15 mouse cellular contexts compared by ENCODE assay signal in the genomic region with DNA sequence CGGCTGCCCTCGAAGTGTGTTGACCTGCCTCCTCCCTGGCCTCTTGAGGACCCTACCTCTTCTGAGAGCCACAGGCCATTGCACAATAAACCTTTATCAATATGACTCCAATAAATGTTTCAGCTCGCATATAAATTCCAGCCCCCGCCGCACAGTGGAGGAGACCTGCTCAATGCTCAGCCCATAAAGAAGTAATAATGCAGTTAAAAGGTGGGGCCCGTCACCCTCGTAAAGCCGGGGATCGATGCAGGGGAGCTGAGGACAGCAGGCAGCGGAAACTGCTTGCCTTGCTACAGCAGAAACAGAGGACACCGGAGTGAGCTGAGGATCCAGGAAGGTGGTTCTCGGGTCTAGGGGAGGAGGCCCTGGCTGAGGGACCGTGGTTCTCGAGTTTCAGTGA.
"Had no signal": no experiment of that assay in that cellular context is flagged by ENCODE, and none has a peak within 500 bp of the region (broad histone marks: within the 10 kb centered on the region; RNA-seq: fewer than 3 reads in every experiment).

No protein-coding gene starts in this region.

- H3K27ac ChIP-seq: kidney, embryonic 15.5 days; liver, embryonic 13.5 days; lung, embryonic 15.5 days; macrophage; midbrain, embryonic 12.5 days; stomach, postnatal 0 days had no signal

- H3K9ac ChIP-seq: kidney, embryonic 15.5 days; liver, embryonic 13.5 days; liver, postnatal 0 days; lung, embryonic 15.5 days; midbrain, embryonic 12.5 days had no signal

- DNase-seq: kidney, adult 2 months; kidney, postnatal 14 days; left cerebral cortex, postnatal 4 days; liver; liver, embryonic 13.5 days; liver, postnatal 0 days; lung, postnatal 14 days; right cerebral cortex, postnatal 14 days; thymus, postnatal 4 days had no signal

- H3K4me3 ChIP-seq: kidney, embryonic 15.5 days; liver, embryonic 13.5 days; lung, embryonic 15.5 days; megakaryocyte, embryonic 14.5 days; midbrain, embryonic 12.5 days had no signal

- H3K4me2 ChIP-seq: kidney, embryonic 15.5 days; liver, embryonic 13.5 days; lung, embryonic 15.5 days; midbrain, embryonic 12.5 days had no signal

- H3K4me1 ChIP-seq: liver, embryonic 13.5 days; megakaryocyte, embryonic 14.5 days had no signal

- ATAC-seq: liver, postnatal 0 days had no signal

- H3K36me3 ChIP-seq: kidney, embryonic 15.5 days; liver, embryonic 13.5 days; lung, embryonic 15.5 days; midbrain, embryonic 12.5 days had no signal

- H3K27me3 ChIP-seq: liver, embryonic 13.5 days; lung, embryonic 15.5 days had no signal

- H3K9me3 ChIP-seq: kidney, embryonic 15.5 days; liver, embryonic 13.5 days; lung, embryonic 15.5 days; megakaryocyte, embryonic 14.5 days; midbrain, embryonic 12.5 days had no signal
